Mouse (Mus musculus): Measurements from ENCODE around the gene Nav2.

The Nav2 gene

GRCm38 (mm10) chr7:49496766-49497425, 588.4 kb downstream of the Nav2 start:
- DNase-seq (ENCODE audit: inconsistent age in 2 of 2, low spot score in 1 of 2): no peak

- no peak for DNase-seq (ENCODE audit: inconsistent age in 2 of 2, low spot score in 1 of 2)
These were observed 588.9 kb downstream of the Nav2 start for GRCm38 (mm10) chr7:49497426-49497892.

- DNase-seq (ENCODE audit: inconsistent age in 2 of 2, low spot score in 1 of 2): no peak
These were observed 591.1 kb downstream of the Nav2 start for GRCm38 (mm10) chr7:49499598-49499997.

GRCm38 (mm10) chr7:49500916-49501315, 592.4 kb downstream of the Nav2 start:
- DNase-seq (ENCODE audit: inconsistent age in 2 of 2, low spot score in 1 of 2): no peak

GRCm38 (mm10) chr7:49503419-49503818, 594.9 kb downstream of the Nav2 start:
- DNase-seq (ENCODE audit: inconsistent age in 2 of 2, low spot score in 1 of 2): no peak

- DNase-seq (ENCODE audit: inconsistent age in 2 of 2, low spot score in 1 of 2): no peak
These were observed 595.4 kb downstream of the Nav2 start for GRCm38 (mm10) chr7:49503881-49504280.

GRCm38 (mm10) chr7:49504297-49504696, 595.8 kb downstream of the Nav2 start:
- DNase-seq (ENCODE audit: inconsistent age in 2 of 2, low spot score in 1 of 2): no peak

GRCm38 (mm10) chr7:49505024-49505423, 596.5 kb downstream of the Nav2 start:
- DNase-seq (ENCODE audit: inconsistent age in 2 of 2, low spot score in 1 of 2): peak; percentile 28 to 50

GRCm38 (mm10) chr7:49506085-49506820, 597.7 kb downstream of the Nav2 start:
- DNase-seq (ENCODE audit: inconsistent age in 2 of 2, low spot score in 1 of 2): peak in 1 of 2 experiments; percentile 30

- peak in 1 of 2 experiments; percentile 59 for DNase-seq (ENCODE audit: inconsistent age in 2 of 2, low spot score in 1 of 2)
These were observed 599.5 kb downstream of the Nav2 start for GRCm38 (mm10) chr7:49507943-49508506.

GRCm38 (mm10) chr7:49511820-49512453, 603.4 kb downstream of the Nav2 start:
- DNase-seq (ENCODE audit: inconsistent age in 2 of 2, low spot score in 1 of 2): no peak

- DNase-seq (ENCODE audit: inconsistent age in 2 of 2, low spot score in 1 of 2): no peak
These were observed 605.4 kb downstream of the Nav2 start for GRCm38 (mm10) chr7:49513763-49514437.

- DNase-seq (ENCODE audit: inconsistent age in 2 of 2, low spot score in 1 of 2): no peak
These were observed 606.5 kb downstream of the Nav2 start for GRCm38 (mm10) chr7:49515012-49515411.

GRCm38 (mm10) chr7:49520504-49520903, 612.0 kb downstream of the Nav2 start:
- peak in 1 of 2 experiments; percentile 35 for DNase-seq (ENCODE audit: inconsistent age in 2 of 2, low spot score in 1 of 2)

- no peak for DNase-seq (ENCODE audit: inconsistent age in 2 of 2, low spot score in 1 of 2)
These were observed 612.8 kb downstream of the Nav2 start for GRCm38 (mm10) chr7:49521349-49521748.

GRCm38 (mm10) chr7:49521976-49522375, 613.5 kb downstream of the Nav2 start:
- no peak for DNase-seq (ENCODE audit: inconsistent age in 2 of 2, low spot score in 1 of 2)

GRCm38 (mm10) chr7:49522411-49523114, 614.0 kb downstream of the Nav2 start:
- DNase-seq (ENCODE audit: inconsistent age in 2 of 2, low spot score in 1 of 2): peak; percentile 40 to 84

- DNase-seq (ENCODE audit: inconsistent age in 2 of 2, low spot score in 1 of 2): no peak
These were observed 614.6 kb downstream of the Nav2 start for GRCm38 (mm10) chr7:49523115-49523445.

GRCm38 (mm10) chr7:49523729-49524128, 615.2 kb downstream of the Nav2 start:
- DNase-seq (ENCODE audit: inconsistent age in 2 of 2, low spot score in 1 of 2): peak in 1 of 2 experiments; percentile 60

GRCm38 (mm10) chr7:49525348-49526100, 617.0 kb downstream of the Nav2 start:
- DNase-seq (ENCODE audit: inconsistent age in 2 of 2, low spot score in 1 of 2): no peak

Measured in adrenal gland, adult (tissue).